Mouse (Mus musculus): ENCODE results near the gene Ttc19.

- TF ChIP-seq EP300 (IDR thresholded peaks at IDR 0.05) (no peak), CTCF (IDR thresholded peaks at IDR 0.05) (no peak)
These were observed 12.2 kb upstream of the Ttc19 start for GRCm38 (mm10) chr11:62269097-62269496.

Data from lung, postnatal 0 days (tissue).